Comparison of ENCODE assay signal across 8 mouse cellular contexts in genomic region chr16:94568335-94569228, GRCm38 (mm10). TPM values are rescaled to one million over a fixed set of nuclear protein-coding genes. Genes with fewer than 3 reads are reported as not detected.
DNase-seq lines count a peak whose midpoint lies in the region; ATAC-seq and TF ChIP-seq lines count a peak whose summit lies in the region.

No protein-coding gene starts in this region.

- peak overlapping the region; percentile 99 for H3K9ac ChIP-seq in forebrain, embryonic 11.5 days (ENCODE audit: low read length)
- peak overlapping the region; percentile 99 for H3K9ac ChIP-seq in intestine, embryonic 16.5 days (ENCODE audit: low read depth, low read length)

- peak; percentile 78 for ATAC-seq in forebrain, embryonic 11.5 days (replicated peaks; ENCODE audit: low FRiP score)
- ATAC-seq in intestine, embryonic 16.5 days: peak; percentile 81
- no peak for ATAC-seq in inflammation-experienced regulatory T-cells, adult 6 months

- no peaks in the 10 kb centered on the region for H3K36me3 ChIP-seq in forebrain, embryonic 11.5 days (ENCODE audit: control insufficient read depth, insufficient read depth, low read length)
- no peaks in the 10 kb centered on the region for H3K36me3 ChIP-seq in intestine, embryonic 16.5 days (ENCODE audit: control insufficient read depth, insufficient read depth, low read length)

- H3K27me3 ChIP-seq in cerebellum, adult 2 months (ENCODE audit: control insufficient read depth, insufficient read depth, low read length): no peaks in the 10 kb centered on the region
- no peaks in the 10 kb centered on the region for H3K27me3 ChIP-seq in forebrain, embryonic 11.5 days (ENCODE audit: control insufficient read depth, insufficient read depth, low read length)
- H3K27me3 ChIP-seq in intestine, embryonic 16.5 days (replicated peaks; ENCODE audit: control insufficient read depth, insufficient read depth, low read length): no peaks in the 10 kb centered on the region

- WGBS in cerebellum, adult 2 months: 1% methylated on average over 44 of the region's 53 CpGs
- 3% methylated on average over 40 of the region's 53 CpGs for WGBS in forebrain, embryonic 11.5 days
- WGBS in intestine, embryonic 16.5 days: 2% methylated on average over 51 of the region's 53 CpGs

- H3K4me1 ChIP-seq in cerebellum, adult 2 months (ENCODE audit: control insufficient read depth, insufficient read depth, low read length): peaks cover 7% of the 10 kb centered on the region; the same call in 1 of the 2 replicates
- H3K4me1 ChIP-seq in forebrain, embryonic 11.5 days (replicated peaks; ENCODE audit: control insufficient read depth, insufficient read depth, low read length): peaks cover 7% of the 10 kb centered on the region; the same call in 1 of the 2 replicates
- peaks cover 23% of the 10 kb centered on the region for H3K4me1 ChIP-seq in intestine, embryonic 16.5 days (ENCODE audit: control insufficient read depth, insufficient read depth, low read length)

- peak overlapping the region; percentile 45 for H3K4me2 ChIP-seq in forebrain, embryonic 11.5 days (ENCODE audit: low read depth, low read length, severe bottlenecking)
- peak overlapping the region; percentile 58 for H3K4me2 ChIP-seq in intestine, embryonic 16.5 days (ENCODE audit: low read depth, low read length)

- peak; percentile 88 to 89 for DNase-seq in cerebellum, adult 2 months
- no peak for DNase-seq in cerebellum, adult 11-12 months
- peak; percentile 70 to 71 for DNase-seq in urinary bladder, adult 18-20 months (ENCODE audit: low spot score in 2 of 2)
- DNase-seq in urinary bladder, postnatal 25 days (ENCODE audit: low spot score): no peak
- DNase-seq in forebrain, embryonic 11.5 days (ENCODE audit: low spot score): peak; percentile 92
- DNase-seq in lung, postnatal 36 days: peak; percentile 82

- no peaks in the 10 kb centered on the region for H3K9me3 ChIP-seq in forebrain, embryonic 11.5 days (ENCODE audit: control insufficient read depth, low read length)
- H3K9me3 ChIP-seq in intestine, embryonic 16.5 days (ENCODE audit: control insufficient read depth, low read length): no peaks in the 10 kb centered on the region

- TF ChIP-seq CTCF in cerebellum, adult 2 months (IDR thresholded peaks at IDR 0.05; ENCODE audit: borderline replicate concordance, insufficient read depth, low read depth, low read length): no peak

- peak overlapping the region; percentile 94 for H3K27ac ChIP-seq in cerebellum, adult 2 months (ENCODE audit: insufficient read depth, low read length)
- peak overlapping the region; percentile 100 for H3K27ac ChIP-seq in forebrain, embryonic 11.5 days (ENCODE audit: low read depth, low read length)
- H3K27ac ChIP-seq in intestine, embryonic 16.5 days (ENCODE audit: low read length): peak overlapping the region; percentile 98

- H3K4me3 ChIP-seq in cerebellum, adult 2 months (replicated peaks; ENCODE audit: insufficient read depth, low read depth, low read length): peak overlapping the region; percentile 67
- peak overlapping the region; percentile 100 for H3K4me3 ChIP-seq in forebrain, embryonic 11.5 days (ENCODE audit: low read depth, low read length)
- H3K4me3 ChIP-seq in intestine, embryonic 16.5 days (ENCODE audit: low read length): peak overlapping the region; percentile 97

- peak; percentile 2; the same call in 1 of the 2 replicates for TF ChIP-seq POLR2A in cerebellum, adult 2 months (IDR thresholded peaks at IDR 0.05; ENCODE audit: borderline replicate concordance, insufficient read depth, low read length)

RNA-seq across cellular contexts. Expression of gene Dyrk1a, which starts 1.2 kb away (rescaled TPM):
- polyA plus RNA-seq in cerebellum, adult 2 months (2012; rRNA removed): 41.7 and 42.8 TPM in 2 replicates
- polyA plus RNA-seq in forebrain, embryonic 11.5 days (2014; fragmentation: Nextera tagmentation; extraction: Ambion mirVana): 12.0 and 13.5 TPM in 2 replicates
- 7.1 and 7.3 TPM in 2 replicates for polyA plus RNA-seq in intestine, embryonic 16.5 days (2015; fragmentation: Nextera tagmentation; extraction: Ambion mirVana)
- 10 to 100 TPM; 22.3 to 29.7 (median 25.2) TPM for polyA plus RNA-seq in inflammation-experienced regulatory T-cells, adult 6 months (2017; shearing (Covaris generic))

RNA-seq across cellular contexts. Expression of gene Vps26c, which starts 42.0 kb away (rescaled TPM):
- 54.8 and 57.8 TPM in 2 replicates for polyA plus RNA-seq in cerebellum, adult 2 months (2012; rRNA removed)
- polyA plus RNA-seq in forebrain, embryonic 11.5 days (2014; fragmentation: Nextera tagmentation; extraction: Ambion mirVana): 51.3 and 59.6 TPM in 2 replicates
- 67.7 and 71.8 TPM in 2 replicates for polyA plus RNA-seq in intestine, embryonic 16.5 days (2015; fragmentation: Nextera tagmentation; extraction: Ambion mirVana)
- polyA plus RNA-seq in inflammation-experienced regulatory T-cells, adult 6 months (2017; shearing (Covaris generic)): 10 to 100 TPM; 75.1 to 91.9 (median 89.0) TPM

Comparison
In these comparisons a context has a peak if more than half of its experiments do, and no peak if none do; other contexts are left out.
1. DNase-seq: peak in cerebellum, adult 2 months (2 of 2), urinary bladder, adult 18-20 months (2 of 2), forebrain, embryonic 11.5 days (single experiment) and lung, postnatal 36 days (single experiment); none in cerebellum, adult 11-12 months (single experiment) and urinary bladder, postnatal 25 days (single experiment).
2. Peak in every context shown above with its lines, with median percentiles within 50 percentile points of each other: H3K27ac ChIP-seq and H3K4me3 ChIP-seq.